Comparison of ENCODE assay signal across 24 mouse cellular contexts in the genomic region with DNA sequence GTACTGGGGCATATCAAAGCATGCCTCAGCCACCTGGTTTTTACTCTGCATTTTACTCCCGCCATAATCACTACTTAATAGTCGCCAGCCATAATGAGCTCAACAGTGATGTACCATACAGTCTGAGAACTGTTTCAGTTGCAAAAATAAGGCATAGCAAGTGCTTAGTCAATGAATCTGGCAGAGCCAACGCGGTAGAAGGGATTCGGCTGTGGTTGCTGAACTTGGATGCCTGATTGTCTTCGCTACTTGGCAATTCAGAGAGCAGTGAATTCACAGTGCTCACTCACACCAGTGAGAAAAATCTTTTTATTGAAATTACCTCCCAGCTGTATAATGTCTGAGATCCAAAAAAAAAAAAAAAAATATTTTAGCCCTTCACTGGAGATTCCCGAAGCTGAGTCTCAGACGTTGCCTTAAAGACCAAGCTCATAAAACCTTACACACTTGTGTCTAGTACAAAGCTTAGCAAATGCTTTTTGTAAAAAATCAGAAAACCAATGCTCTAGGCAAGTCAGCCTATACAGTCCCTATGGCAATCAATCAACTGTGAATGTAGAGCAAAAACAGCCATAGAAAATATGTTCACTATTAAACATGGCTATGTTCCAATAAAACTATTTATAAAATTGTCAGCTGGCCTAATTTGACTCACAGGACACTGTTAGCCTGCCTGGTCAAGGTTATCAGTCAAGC.
A peak's percentile ranks its signal among the peaks of the same experiment; 100 is the strongest.
DNase-seq lines count a peak whose midpoint lies in the region; ATAC-seq lines count a peak whose summit lies in the region.
"Had no signal": no experiment of that assay in that cellular context is flagged by ENCODE, and none has a peak within 500 bp of the region (broad histone marks: within the 10 kb centered on the region; RNA-seq: fewer than 3 reads in every experiment).

No protein-coding gene starts in this region.

- no peak overlapping the region for H3K4me2 ChIP-seq in embryonic facial prominence, embryonic 14.5 days (ENCODE audit: low read depth, low read length)
- H3K4me2 ChIP-seq in hindbrain, embryonic 16.5 days (ENCODE audit: low read length): no peak overlapping the region
- no peak overlapping the region for H3K4me2 ChIP-seq in hindbrain, embryonic 12.5 days (replicated peaks)
- H3K4me2 ChIP-seq in midbrain, embryonic 15.5 days: no peak overlapping the region
- H3K4me2 ChIP-seq in midbrain, embryonic 14.5 days (ENCODE audit: low read length): no peak overlapping the region
- H3K4me2 ChIP-seq in stomach, embryonic 15.5 days: no peak overlapping the region
- H3K4me2 ChIP-seq: forebrain, embryonic 12.5 days; heart, embryonic 13.5 days; hindbrain, embryonic 15.5 days; liver, embryonic 12.5 days had no signal

- no peaks in the 10 kb centered on the region for H3K27me3 ChIP-seq in embryonic facial prominence, embryonic 14.5 days (replicated peaks; ENCODE audit: control insufficient read depth, insufficient read depth, low read length)
- H3K27me3 ChIP-seq in embryonic facial prominence, embryonic 10.5 days (replicated peaks; ENCODE audit: low read depth, poor library complexity, severe bottlenecking): no peaks in the 10 kb centered on the region
- no peaks in the 10 kb centered on the region for H3K27me3 ChIP-seq in hindbrain, embryonic 16.5 days (replicated peaks; ENCODE audit: control insufficient read depth, insufficient read depth, low read length)
- H3K27me3 ChIP-seq in hindbrain, embryonic 12.5 days: no peaks in the 10 kb centered on the region
- no peaks in the 10 kb centered on the region for H3K27me3 ChIP-seq in midbrain, embryonic 15.5 days (replicated peaks)
- no peaks in the 10 kb centered on the region for H3K27me3 ChIP-seq in midbrain, embryonic 14.5 days (ENCODE audit: control insufficient read depth, insufficient read depth, low read length)
- no peaks in the 10 kb centered on the region for H3K27me3 ChIP-seq in stomach, embryonic 15.5 days (replicated peaks)
- H3K27me3 ChIP-seq: forebrain, embryonic 12.5 days; heart, embryonic 13.5 days; hindbrain, embryonic 15.5 days; liver, embryonic 12.5 days; Patski had no signal

- H3K9me3 ChIP-seq in embryonic facial prominence, embryonic 14.5 days (ENCODE audit: control insufficient read depth, low read length): no peaks in the 10 kb centered on the region
- H3K9me3 ChIP-seq in embryonic facial prominence, embryonic 10.5 days: no peaks in the 10 kb centered on the region
- H3K9me3 ChIP-seq in hindbrain, embryonic 16.5 days (ENCODE audit: control insufficient read depth, low read length): no peaks in the 10 kb centered on the region
- no peaks in the 10 kb centered on the region for H3K9me3 ChIP-seq in hindbrain, embryonic 12.5 days (replicated peaks)
- no peaks in the 10 kb centered on the region for H3K9me3 ChIP-seq in midbrain, embryonic 15.5 days
- no peaks in the 10 kb centered on the region for H3K9me3 ChIP-seq in midbrain, embryonic 14.5 days (ENCODE audit: control insufficient read depth, low read length)
- no peaks in the 10 kb centered on the region for H3K9me3 ChIP-seq in stomach, embryonic 15.5 days
- H3K9me3 ChIP-seq: forebrain, embryonic 12.5 days; heart, embryonic 13.5 days; hindbrain, embryonic 15.5 days; liver, embryonic 12.5 days had no signal

- DNase-seq in embryonic facial prominence, embryonic 14.5 days (ENCODE audit: low spot score): peak; percentile 24
- no peak for DNase-seq in embryonic facial prominence, embryonic 10.5 days (ENCODE audit: low spot score)
- no peak for DNase-seq in midbrain, embryonic 14.5 days
- DNase-seq in right cerebral cortex, postnatal 14 days: no peak
- DNase-seq: adrenal gland, adult 8-10 months; cerebellum, adult 11-12 months; cerebellum, postnatal 14 days; gastrocnemius, adult 2 months; heart, postnatal 36 days; kidney, adult 18-20 months; kidney, postnatal 36 days; lung, adult 2 months; lung, postnatal 4 days; right cerebral cortex, postnatal 25 days; thymus, postnatal 14 days had no signal

- no peak overlapping the region for H3K27ac ChIP-seq in embryonic facial prominence, embryonic 14.5 days (replicated peaks; ENCODE audit: low read depth, low read length)
- no peak overlapping the region for H3K27ac ChIP-seq in embryonic facial prominence, embryonic 10.5 days (replicated peaks)
- H3K27ac ChIP-seq in hindbrain, embryonic 16.5 days (ENCODE audit: low read depth, low read length): no peak overlapping the region
- no peak overlapping the region for H3K27ac ChIP-seq in hindbrain, embryonic 12.5 days
- H3K27ac ChIP-seq in midbrain, embryonic 15.5 days: no peak overlapping the region
- H3K27ac ChIP-seq in midbrain, embryonic 14.5 days (replicated peaks; ENCODE audit: low read depth, low read length): no peak overlapping the region
- H3K27ac ChIP-seq in stomach, embryonic 15.5 days: peak overlapping the region; percentile 17; the same call in 1 of the 2 replicates
- H3K27ac ChIP-seq: forebrain, embryonic 12.5 days; gastrocnemius, adult 2 months; heart, embryonic 13.5 days; hindbrain, embryonic 15.5 days; liver, embryonic 12.5 days had no signal

- H3K36me3 ChIP-seq in embryonic facial prominence, embryonic 14.5 days (ENCODE audit: control insufficient read depth, insufficient read depth, low read length): no peaks in the 10 kb centered on the region
- H3K36me3 ChIP-seq in embryonic facial prominence, embryonic 10.5 days (replicated peaks): no peaks in the 10 kb centered on the region
- no peaks in the 10 kb centered on the region for H3K36me3 ChIP-seq in hindbrain, embryonic 16.5 days (ENCODE audit: control insufficient read depth, insufficient read depth, low read length)
- no peaks in the 10 kb centered on the region for H3K36me3 ChIP-seq in hindbrain, embryonic 12.5 days
- H3K36me3 ChIP-seq in midbrain, embryonic 15.5 days (replicated peaks): no peaks in the 10 kb centered on the region
- H3K36me3 ChIP-seq in midbrain, embryonic 14.5 days (ENCODE audit: control insufficient read depth, insufficient read depth, low read length): no peaks in the 10 kb centered on the region
- no peaks in the 10 kb centered on the region for H3K36me3 ChIP-seq in stomach, embryonic 15.5 days
- H3K36me3 ChIP-seq: forebrain, embryonic 12.5 days; heart, embryonic 13.5 days; hindbrain, embryonic 15.5 days; liver, embryonic 12.5 days had no signal

- H3K4me3 ChIP-seq in embryonic facial prominence, embryonic 14.5 days (ENCODE audit: low read depth, low read length): no peak overlapping the region
- H3K4me3 ChIP-seq in embryonic facial prominence, embryonic 10.5 days: no peak overlapping the region
- H3K4me3 ChIP-seq in hindbrain, embryonic 16.5 days (ENCODE audit: low read length): no peak overlapping the region
- H3K4me3 ChIP-seq in hindbrain, embryonic 12.5 days: no peak overlapping the region
- no peak overlapping the region for H3K4me3 ChIP-seq in midbrain, embryonic 15.5 days
- H3K4me3 ChIP-seq in midbrain, embryonic 14.5 days (replicated peaks; ENCODE audit: low read depth, low read length): no peak overlapping the region
- H3K4me3 ChIP-seq in stomach, embryonic 15.5 days (replicated peaks): no peak overlapping the region
- H3K4me3 ChIP-seq: forebrain, embryonic 12.5 days; gastrocnemius, adult 2 months; heart, embryonic 13.5 days; hindbrain, embryonic 15.5 days; liver, embryonic 12.5 days had no signal

- no peaks in the 10 kb centered on the region for H3K4me1 ChIP-seq in embryonic facial prominence, embryonic 14.5 days (ENCODE audit: control insufficient read depth, insufficient read depth, low read length)
- H3K4me1 ChIP-seq in embryonic facial prominence, embryonic 10.5 days: peaks cover 9% of the 10 kb centered on the region
- no peaks in the 10 kb centered on the region; the same call in 1 of the 2 replicates for H3K4me1 ChIP-seq in hindbrain, embryonic 16.5 days (ENCODE audit: control insufficient read depth, insufficient read depth, low read depth, low read length)
- H3K4me1 ChIP-seq in hindbrain, embryonic 12.5 days: peaks cover 3% of the 10 kb centered on the region; the same call in 1 of the 2 replicates
- H3K4me1 ChIP-seq in midbrain, embryonic 15.5 days: no peaks in the 10 kb centered on the region; the same call in 1 of the 2 replicates
- 0 out of 2 replicates have a peak, but pooled peaks cover 4% of the 10 kb centered on the region for H3K4me1 ChIP-seq in midbrain, embryonic 14.5 days (ENCODE audit: control insufficient read depth, insufficient read depth, low read length)
- H3K4me1 ChIP-seq in stomach, embryonic 15.5 days: 0 out of 2 replicates have a peak, but pooled peaks cover 3% of the 10 kb centered on the region
- H3K4me1 ChIP-seq: liver, embryonic 12.5 days had no signal

- no peak for ATAC-seq in embryonic facial prominence, embryonic 14.5 days (ENCODE audit: low read depth)
- ATAC-seq in hindbrain, embryonic 16.5 days: peak; percentile 51; the same call in 1 of the 2 replicates
- no peak for ATAC-seq in hindbrain, embryonic 12.5 days (ENCODE audit: low FRiP score)
- 0 out of 2 replicates have a peak, but pooled peaks have one; percentile 32 for ATAC-seq in midbrain, embryonic 15.5 days (replicated peaks)
- no peak for ATAC-seq in midbrain, embryonic 14.5 days (ENCODE audit: low FRiP score, low TSS enrichment)
- ATAC-seq in stomach, embryonic 15.5 days (ENCODE audit: insufficient read depth, low FRiP score, low read depth): no peak
- ATAC-seq: liver, embryonic 12.5 days; Patski had no signal

- H3K9ac ChIP-seq in embryonic facial prominence, embryonic 14.5 days (ENCODE audit: low read depth, low read length): no peak overlapping the region
- H3K9ac ChIP-seq in hindbrain, embryonic 16.5 days (ENCODE audit: low read depth, low read length): no peak overlapping the region
- H3K9ac ChIP-seq in hindbrain, embryonic 12.5 days: no peak overlapping the region
- H3K9ac ChIP-seq in midbrain, embryonic 15.5 days: no peak overlapping the region
- no peak overlapping the region for H3K9ac ChIP-seq in midbrain, embryonic 14.5 days (replicated peaks; ENCODE audit: low read length)
- no peak overlapping the region for H3K9ac ChIP-seq in stomach, embryonic 15.5 days
- H3K9ac ChIP-seq: forebrain, embryonic 12.5 days; heart, embryonic 13.5 days; hindbrain, embryonic 15.5 days; liver, embryonic 12.5 days had no signal

- 77% methylated on average over 8 of the region's 8 CpGs for WGBS in embryonic facial prominence, embryonic 14.5 days
- WGBS in embryonic facial prominence, embryonic 10.5 days: 91% methylated on average over 8 of the region's 8 CpGs
- 65% methylated on average over 8 of the region's 8 CpGs for WGBS in hindbrain, embryonic 16.5 days
- 80% methylated on average over 8 of the region's 8 CpGs for WGBS in hindbrain, embryonic 12.5 days
- WGBS in midbrain, embryonic 15.5 days: 70% methylated on average over 8 of the region's 8 CpGs
- 73% methylated on average over 8 of the region's 8 CpGs for WGBS in midbrain, embryonic 14.5 days
- 64% methylated on average over 8 of the region's 8 CpGs for WGBS in stomach, embryonic 15.5 days

Comparison
In these comparisons a context has a peak if more than half of its experiments do, and no peak if none do; other contexts are left out.
1. ATAC-seq: peak in hindbrain, embryonic 16.5 days (single experiment) and midbrain, embryonic 15.5 days (single experiment); none in embryonic facial prominence, embryonic 14.5 days (single experiment), hindbrain, embryonic 12.5 days (single experiment), midbrain, embryonic 14.5 days (single experiment) and stomach, embryonic 15.5 days (single experiment).